Mouse (Mus musculus): ENCODE measurements around the gene Agr3. TPM values are rescaled to one million over a fixed set of nuclear protein-coding genes. Genes with fewer than 3 reads are reported as not detected.

The Agr3 gene
- polyA plus RNA-seq (2012; rRNA removed; ENCODE audit: low replicate concordance): 0.14 TPM in 1 of 2 replicates, not detected in the other

DNA sequence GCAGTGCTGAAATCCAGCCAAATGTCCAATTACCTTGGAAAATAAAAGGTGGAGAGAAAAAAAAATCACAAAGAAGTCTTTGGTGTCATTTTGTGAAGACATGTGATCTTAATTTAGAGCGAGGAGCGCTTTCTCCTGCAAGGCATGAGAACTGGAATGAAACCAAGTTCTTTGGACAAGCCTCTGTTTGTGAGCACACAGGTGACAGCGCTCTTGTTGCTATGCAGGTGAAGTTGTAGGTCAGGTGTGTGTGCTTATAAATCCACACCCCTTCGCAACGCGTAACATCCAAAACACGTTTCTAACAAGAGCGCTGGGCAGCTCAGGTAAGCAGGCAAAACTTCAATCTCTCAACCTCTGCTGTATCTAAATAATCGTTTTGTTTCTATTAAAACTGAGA lies at the start of gene Agr3:
Gene Agr3 (plus strand): TSS at position 219 of the 400 bp plus-strand sequence.

DNA sequence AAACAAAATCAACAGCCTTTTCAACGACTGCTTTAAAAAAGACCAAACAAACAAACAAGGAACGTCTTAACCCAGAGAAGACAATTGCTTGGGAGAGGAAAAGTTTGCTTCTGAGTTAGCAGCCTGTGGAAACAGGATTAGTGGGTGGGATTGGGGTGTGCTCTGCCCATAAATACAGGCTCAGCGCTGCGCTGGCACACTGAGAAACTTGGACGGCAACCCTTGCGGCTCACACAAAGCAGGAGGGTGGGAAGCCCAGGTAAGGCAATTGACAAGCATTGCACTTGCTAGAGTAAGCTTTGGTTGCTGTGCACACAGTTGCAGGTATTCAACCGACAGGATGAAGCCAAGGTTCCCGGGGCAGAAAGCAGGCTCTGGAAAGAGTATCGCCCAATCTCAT lies 67.3 kb downstream of the Agr3 start, which contains the start of gene Agr2:
Gene Agr2 (plus strand): TSS at position 197 of the 400 bp plus-strand sequence.

Other genes starting within 250 kb of the Agr3 start
- gene Agr2, start 67.3 kb downstream of the Agr3 start, polyA plus RNA-seq (2012; rRNA removed; ENCODE audit: low replicate concordance): 116 and 347 TPM in 2 replicates
- 537 and 798 TPM in 2 replicates for gene Tspan13, start 116.9 kb downstream of the Agr3 start, polyA plus RNA-seq (2012; rRNA removed; ENCODE audit: low replicate concordance)
- gene Ankmy2, start 231.5 kb downstream of the Agr3 start, polyA plus RNA-seq (2012; rRNA removed; ENCODE audit: low replicate concordance): 3.8 and 3.9 TPM in 2 replicates
- gene Bzw2, start 232.5 kb downstream of the Agr3 start, polyA plus RNA-seq (2012; rRNA removed; ENCODE audit: low replicate concordance): 3.0 and 4.5 TPM in 2 replicates